Mouse (Mus musculus) urinary bladder, adult 2 months (tissue): ENCODE data around the gene Fbxw17. TPM values are rescaled to one million over a fixed set of nuclear protein-coding genes. Genes with fewer than 3 reads are reported as not detected.
"Not testable (repeated sequence)": the region's sequence is repeated elsewhere in the genome, so short reads cannot be mapped to it uniquely, and the experiment has no call there.

Experiments
- DNase-seq: peaks from one replicate; pipeline ENCODE4 v3.0.0; 2022; ENCODE audit warnings: low spot score
- polyA plus RNA-seq: library from polyadenylated mRNA; depleted of rRNA; stranded (reverse); fragments of >200 nt; gene quantifications from 2 replicates; pipeline ENCODE4 v1.2.3, GENCODE M21; 2012; rRNA removed

Gene Fbxw17
- polyA plus RNA-seq = 28.7 and 31.7 TPM in 2 replicates

- DNase-seq = peak; percentile 62
Observed at GRCm38 (mm10) chr13:50417389-50418183, at the start of gene Fbxw17. TSS of gene Fbxw17 (plus strand) at chr13:50417864.

GRCm38 (mm10) chr13:50372934-50373705 lies 44.5 kb upstream of the Fbxw17 start:
- DNase-seq = not testable (repeated sequence)

GRCm38 (mm10) chr13:50389146-50389545 lies 28.5 kb upstream of the Fbxw17 start:
- not testable (repeated sequence) for DNase-seq

- no peak for DNase-seq
Observed at GRCm38 (mm10) chr13:50418421-50418820, 757 bp downstream of the Fbxw17 start.

- DNase-seq = no peak
Observed at GRCm38 (mm10) chr13:50423625-50424209, 6.1 kb downstream of the Fbxw17 start.

GRCm38 (mm10) chr13:50424517-50424916 lies 6.9 kb downstream of the Fbxw17 start:
- DNase-seq = no peak

GRCm38 (mm10) chr13:50426686-50427085 lies 9.0 kb downstream of the Fbxw17 start:
- no peak for DNase-seq

GRCm38 (mm10) chr13:50443812-50444211 lies 26.1 kb downstream of the Fbxw17 start, which contains the start of gene Gm47429:
TSS of gene Gm47429 (minus strand) at chr13:50443912.
- DNase-seq = no peak

- no peak for DNase-seq
Observed at GRCm38 (mm10) chr13:50445261-50445660, 27.6 kb downstream of the Fbxw17 start.

- not testable (repeated sequence) for DNase-seq
Observed at GRCm38 (mm10) chr13:50452266-50452665, 34.6 kb downstream of the Fbxw17 start.

- DNase-seq = no peak
Observed at GRCm38 (mm10) chr13:50453426-50453825, 35.8 kb downstream of the Fbxw17 start.

- DNase-seq = not testable (repeated sequence)
Observed at GRCm38 (mm10) chr13:50460433-50460832, 42.8 kb downstream of the Fbxw17 start.

- no peak for DNase-seq
Observed at GRCm38 (mm10) chr13:50464621-50465562, 47.2 kb downstream of the Fbxw17 start.

GRCm38 (mm10) chr13:50467007-50467406 lies 49.3 kb downstream of the Fbxw17 start, which contains the start of gene Nutm2:
TSS of gene Nutm2 (plus strand) at chr13:50467307.
- DNase-seq = no peak

Other genes starting within 250 kb of the Fbxw17 start
- gene Gm906, start 167.6 kb upstream of the Fbxw17 start, polyA plus RNA-seq = not detected in 2 replicates
- gene Gm47429, start 26.0 kb downstream of the Fbxw17 start, polyA plus RNA-seq = not detected in 2 replicates
- not detected in 2 replicates for gene Nutm2, start 49.4 kb downstream of the Fbxw17 start, polyA plus RNA-seq
- gene Gm904, start 225.4 kb downstream of the Fbxw17 start, polyA plus RNA-seq = not detected in 2 replicates